Mouse (Mus musculus) heart, embryonic 14.5 days (tissue): Measurements from ENCODE around the gene Akap8l. TPM values are rescaled to one million over a fixed set of nuclear protein-coding genes. Genes with fewer than 3 reads are reported as not detected.

Experiments
- ATAC-seq: fragments of 200-750 bp; cut with Nextera tagmentation; 2 replicates; pipeline ENCODE4 v1.8.0; 2017; ENCODE audit warnings: low read depth, moderate TSS enrichment; ENCODE audit not compliant: insufficient number of reproducible peaks, insufficient read depth, low FRiP score
- H3K27ac ChIP-seq, 2 experiments: fragments of 200-500 bp in 1 of 2; fragments of 300-500 bp in 1 of 2; sonication (generic) in 1 of 2; replicated peaks in 1 of 2; 2 replicates each; pipeline ENCODE4 v1.5.1; 2012 to 2014; ENCODE audit warnings: low read depth in 2 of 2, low read length in 2 of 2, control low read depth in 1 of 2, mild to moderate bottlenecking in 1 of 2, mixed read lengths in 1 of 2; ENCODE audit not compliant: control insufficient read depth in 1 of 2, insufficient read depth in 1 of 2
- H3K27me3 ChIP-seq: fragments of 300-500 bp; sonication (generic); 2 replicates; pipeline ENCODE4 v1.6.1; 2014; ENCODE audit warnings: mild to moderate bottlenecking, low read length, control low read depth; ENCODE audit not compliant: control insufficient read depth, insufficient read depth
- H3K36me3 ChIP-seq: fragments of 300-500 bp; sonication (generic); 2 replicates; pipeline ENCODE4 v1.6.1; 2014; ENCODE audit warnings: mild to moderate bottlenecking, control low read depth, low read length, mixed read lengths; ENCODE audit not compliant: control insufficient read depth, insufficient read depth
- H3K4me1 ChIP-seq, 2 experiments: fragments of 200-500 bp in 1 of 2; fragments of 300-500 bp in 1 of 2; sonication (generic) in 1 of 2; 2 replicates each; pipeline ENCODE4 v1.6.1; 2012 to 2014; ENCODE audit warnings: low read length in 2 of 2, control low read depth in 1 of 2, mixed read lengths in 1 of 2; ENCODE audit not compliant: control insufficient read depth in 2 of 2, insufficient read depth in 2 of 2
- H3K4me2 ChIP-seq: fragments of 300-500 bp; sonication (generic); 2 replicates; pipeline ENCODE4 v1.6.1; 2014; ENCODE audit warnings: mild to moderate bottlenecking, low read length
- H3K4me3 ChIP-seq, 2 experiments: fragments of 200-500 bp in 1 of 2; fragments of 300-500 bp in 1 of 2; sonication (generic) in 1 of 2; 2 replicates each; pipeline ENCODE4 v1.5.1; 2012 to 2014; ENCODE audit warnings: low read length in 2 of 2, mild to moderate bottlenecking in 2 of 2, control low read depth in 1 of 2, low read depth in 1 of 2, moderate library complexity in 1 of 2; ENCODE audit not compliant: control insufficient read depth in 1 of 2, insufficient read depth in 1 of 2
- H3K9ac ChIP-seq: fragments of 300-500 bp; sonication (generic); 2 replicates; pipeline ENCODE4 v1.6.1; 2014; ENCODE audit warnings: mild to moderate bottlenecking, low read length
- H3K9me3 ChIP-seq: fragments of 300-500 bp; sonication (generic); 2 replicates; pipeline ENCODE4 v1.6.1; 2016; ENCODE audit warnings: low read length, control low read depth; ENCODE audit not compliant: control insufficient read depth
- WGBS: fragments of 180-500 bp; shearing (Covaris S2); extraction: QIAGEN DNeasy Blood & Tissue Kit; methylation state at CpG from one replicate; pipeline ENCODE4 v1.1.7; 2014; 5-methylcytosine and 5-hydroxymethylcytosine counted together
- polyA plus RNA-seq: library from polyadenylated mRNA; unstranded; fragments of >200 nt; fragmentation: Nextera tagmentation; extraction: Ambion mirVana; gene quantifications from 2 replicates; pipeline ENCODE4 v1.2.1, GENCODE M21; 2014

Gene Akap8l
- polyA plus RNA-seq, 1 experiment from 2014 or later: 84.1 TPM

DNA sequence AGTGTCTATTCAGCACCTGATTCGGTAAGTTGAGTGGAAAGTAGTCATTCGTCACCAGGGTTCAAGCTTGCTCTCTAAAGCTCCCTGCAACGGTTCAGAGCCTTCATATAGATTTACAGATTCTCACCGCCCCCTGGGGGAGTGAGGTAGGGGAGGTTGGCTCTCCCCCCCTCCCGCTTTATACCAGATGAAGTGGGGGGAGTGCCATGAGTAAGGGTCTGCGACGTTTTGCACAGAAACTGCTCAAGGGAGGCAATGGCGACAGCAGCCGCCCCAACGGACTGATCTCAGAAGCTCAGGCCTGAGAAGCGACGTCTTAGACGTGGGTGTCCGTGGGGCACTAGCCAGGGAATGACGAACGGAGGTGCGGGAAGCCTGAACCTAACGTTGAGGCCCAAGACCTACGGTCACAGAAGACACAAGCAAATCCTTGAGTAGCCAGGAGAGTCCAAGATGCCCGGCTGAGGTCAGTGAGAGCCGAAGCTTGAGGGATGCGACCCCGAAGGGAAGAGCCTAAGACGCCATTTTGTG lies 491 bp downstream of the Akap8l start:
- no peaks in the 10 kb centered on the region for H3K27me3 ChIP-seq
- H3K9me3 ChIP-seq: no peaks in the 10 kb centered on the region
- peak overlapping the region; percentile 71 to 85 for H3K27ac ChIP-seq
- ATAC-seq: peak; percentile 12
- peak overlapping the region; percentile 66 to 72 for H3K4me3 ChIP-seq
- H3K9ac ChIP-seq: peak overlapping the region; percentile 85
- H3K4me1 ChIP-seq: peaks cover 0 to 16% of the 10 kb centered on the region in 2 experiments; a peak in 2 of 4 replicates
- H3K36me3 ChIP-seq: peaks cover 19% of the 10 kb centered on the region
- peak overlapping the region; percentile 95 for H3K4me2 ChIP-seq
- under 1% methylated on average over 24 of the region's 24 CpGs for WGBS

GRCm38 (mm10) chr17:32349037-32349732 lies 1.2 kb downstream of the Akap8l start:
- 0 out of 2 replicates have a peak, but pooled peaks have one; percentile 15 for ATAC-seq
- Histone ChIP-seq H3K9ac (peak overlapping the region; percentile 85), H3K9me3 (no peaks in the 10 kb centered on the region), H3K27me3 (no peaks in the 10 kb centered on the region), H3K4me3 (peak overlapping the region; percentile 66 to 72; a peak in 3 of 4 replicates), H3K36me3 (peaks cover 19% of the 10 kb centered on the region), H3K27ac (peak overlapping the region; percentile 55 to 85), H3K4me1 (peaks cover 0 to 16% of the 10 kb centered on the region in 2 experiments; a peak in 2 of 4 replicates), H3K4me2 (peak overlapping the region; percentile 95)
- 4% methylated on average over 4 of the region's 4 CpGs for WGBS

DNA sequence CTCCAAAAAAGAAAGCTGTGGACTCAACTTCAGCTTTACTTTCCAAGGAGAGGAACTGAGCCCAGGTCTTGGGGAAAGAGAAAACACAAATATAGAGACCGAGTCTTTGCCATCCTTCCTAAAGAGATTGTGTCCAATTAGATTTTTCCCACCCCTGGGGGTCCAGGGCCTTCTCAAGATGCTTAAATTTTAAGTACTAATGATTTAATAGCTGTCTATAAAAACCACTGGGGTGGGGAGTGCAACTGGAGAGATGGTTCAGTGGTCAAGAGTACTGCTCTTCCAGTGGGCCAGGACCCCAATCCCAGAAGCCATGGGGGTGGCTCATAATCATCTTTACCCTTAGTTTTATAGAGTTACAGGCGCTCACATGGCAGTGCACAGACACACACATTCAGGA lies 2.0 kb downstream of the Akap8l start:
- Histone ChIP-seq H3K4me1 (peaks cover 0 to 16% of the 10 kb centered on the region in 2 experiments; a peak in 2 of 4 replicates), H3K4me2 (peak overlapping the region; percentile 95), H3K9me3 (no peaks in the 10 kb centered on the region), H3K27me3 (no peaks in the 10 kb centered on the region), H3K36me3 (peaks cover 19% of the 10 kb centered on the region), H3K4me3 (peak overlapping the region in 1 of 2 experiments; percentile 66; a peak in 1 of 4 replicates), H3K27ac (no peak overlapping the region), H3K9ac (peak overlapping the region; percentile 85)
- ATAC-seq: no peak
- 88% methylated on average over 2 of the region's 2 CpGs for WGBS

- H3K4me1 ChIP-seq: no peaks in the 10 kb centered on the region; a peak in 1 of 4 replicates
- WGBS: 94% methylated on average over 1 of the region's 1 CpGs
- H3K27ac ChIP-seq: no peak overlapping the region
- no peak overlapping the region for H3K4me2 ChIP-seq
- H3K9ac ChIP-seq: no peak overlapping the region
- H3K36me3 ChIP-seq: peaks cover 74% of the 10 kb centered on the region
- no peaks in the 10 kb centered on the region for H3K9me3 ChIP-seq
- no peak overlapping the region for H3K4me3 ChIP-seq
- no peak for ATAC-seq
- H3K27me3 ChIP-seq: no peaks in the 10 kb centered on the region
These were observed 9.3 kb downstream of the Akap8l start for GRCm38 (mm10) chr17:32341102-32341501.

- 69% methylated on average over 1 of the region's 1 CpGs for WGBS
- no peak overlapping the region for H3K9ac ChIP-seq
- no peak overlapping the region for H3K27ac ChIP-seq
- no peaks in the 10 kb centered on the region; a peak in 1 of 4 replicates for H3K4me1 ChIP-seq
- no peak for ATAC-seq
- H3K9me3 ChIP-seq: no peaks in the 10 kb centered on the region
- no peak overlapping the region for H3K4me3 ChIP-seq
- no peak overlapping the region for H3K4me2 ChIP-seq
- peaks cover 83% of the 10 kb centered on the region for H3K36me3 ChIP-seq
- no peaks in the 10 kb centered on the region for H3K27me3 ChIP-seq
These were observed 10.3 kb downstream of the Akap8l start for GRCm38 (mm10) chr17:32340110-32340509.

DNA sequence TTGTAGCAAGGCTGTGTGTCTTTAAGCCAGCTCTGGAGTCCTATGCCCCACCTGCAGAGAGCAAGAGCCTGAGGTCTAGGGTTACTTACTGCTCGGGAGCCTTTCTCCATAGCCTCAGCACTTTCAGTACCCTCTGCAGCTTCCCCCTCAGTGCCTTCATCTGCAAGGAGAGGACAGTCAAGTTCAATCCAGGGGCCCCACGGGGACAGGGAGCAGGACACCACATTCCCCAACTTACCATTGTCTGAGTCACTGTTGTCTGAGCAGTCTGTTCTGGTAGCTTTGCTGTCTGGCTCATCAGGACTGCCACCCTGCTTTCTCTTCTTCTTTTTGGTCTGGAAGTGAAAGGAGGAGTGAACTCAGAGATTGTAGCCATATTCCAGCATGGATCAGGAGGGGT lies 14.5 kb downstream of the Akap8l start:
- WGBS: 71% methylated on average over 2 of the region's 2 CpGs
- ATAC-seq: no peak
- Histone ChIP-seq H3K27ac (no peak overlapping the region), H3K27me3 (no peaks in the 10 kb centered on the region), H3K4me3 (no peak overlapping the region), H3K9ac (no peak overlapping the region), H3K9me3 (no peaks in the 10 kb centered on the region), H3K36me3 (peaks cover 91% of the 10 kb centered on the region), H3K4me2 (no peak overlapping the region), H3K4me1 (no peaks in the 10 kb centered on the region; a peak in 1 of 4 replicates)

GRCm38 (mm10) chr17:32334921-32335320 lies 15.5 kb downstream of the Akap8l start:
- no peak overlapping the region for H3K4me3 ChIP-seq
- H3K36me3 ChIP-seq: peaks cover 90% of the 10 kb centered on the region
- no peak for ATAC-seq
- H3K9me3 ChIP-seq: no peaks in the 10 kb centered on the region
- H3K9ac ChIP-seq: no peak overlapping the region
- H3K4me1 ChIP-seq: no peaks in the 10 kb centered on the region
- no peak overlapping the region for H3K27ac ChIP-seq
- 95% methylated on average over 12 of the region's 12 CpGs for WGBS
- H3K4me2 ChIP-seq: no peak overlapping the region
- H3K27me3 ChIP-seq: no peaks in the 10 kb centered on the region
